Mouse (Mus musculus) liver, adult 2 months (tissue): Measurements from ENCODE around the gene Fam71b.

Source experiments
- CTCF ChIP-seq: fragments of 200-500 bp; IDR thresholded peaks from 2 replicates; pipeline ENCODE4 v1.5.1; 2011; ENCODE audit warnings: low read depth, low read length, control low read depth
- POLR2A ChIP-seq: fragments of 200-500 bp; IDR thresholded peaks from 2 replicates; pipeline ENCODE4 v1.6.1; 2011; ENCODE audit warnings: low read length, control low read depth; ENCODE audit not compliant: insufficient read depth; ENCODE audit errors: extremely low read depth

- TF ChIP-seq CTCF: no peak
- no peak for TF ChIP-seq POLR2A
Measured at GRCm38 (mm10) chr11:46388438-46388837, 7.9 kb upstream of the Fam71b start.
